In genomic region chr16:5997651-5998050, GRCm38 (mm10) we compare ENCODE assay signal across 19 mouse cellular contexts.
DNase-seq lines count a peak whose midpoint lies in the region; ATAC-seq and TF ChIP-seq lines count a peak whose summit lies in the region.
"Had no signal": no experiment of that assay in that cellular context is flagged by ENCODE, and none has a peak within 500 bp of the region (broad histone marks: within the 10 kb centered on the region; RNA-seq: fewer than 3 reads in every experiment).

No protein-coding gene starts in this region.

- no peak overlapping the region for H3K4me2 ChIP-seq in midbrain, postnatal 0 days (ENCODE audit: low read depth, low read length, poor library complexity, severe bottlenecking)
- H3K4me2 ChIP-seq: embryonic facial prominence, embryonic 15.5 days; heart, embryonic 12.5 days; hindbrain, embryonic 12.5 days had no signal

- no peak overlapping the region for H3K9ac ChIP-seq in midbrain, postnatal 0 days (replicated peaks; ENCODE audit: low read length, poor library complexity, severe bottlenecking)
- H3K9ac ChIP-seq: embryonic facial prominence, embryonic 15.5 days; heart, embryonic 12.5 days; hindbrain, embryonic 12.5 days had no signal

- no peak overlapping the region for H3K4me3 ChIP-seq in layer of hippocampus, adult 2 months
- H3K4me3 ChIP-seq in midbrain, postnatal 0 days (ENCODE audit: low read depth, low read length): no peak overlapping the region
- H3K4me3 ChIP-seq: embryonic facial prominence, embryonic 15.5 days; erythroblast, embryonic 14.5 days; forebrain, embryonic 10.5 days; gastrocnemius, adult 2 months; heart, embryonic 12.5 days; hindbrain, embryonic 12.5 days had no signal

- WGBS in midbrain, postnatal 0 days: 85% methylated on average over 4 of the region's 4 CpGs

- peak overlapping the region; percentile 69 for H3K27ac ChIP-seq in layer of hippocampus, adult 2 months
- no peak overlapping the region for H3K27ac ChIP-seq in midbrain, postnatal 0 days (ENCODE audit: low read depth, low read length)
- H3K27ac ChIP-seq: embryonic facial prominence, embryonic 15.5 days; forebrain, embryonic 10.5 days; gastrocnemius, adult 2 months; hindbrain, embryonic 12.5 days had no signal

- TF ChIP-seq CTCF in layer of hippocampus, adult 2 months (conservative IDR thresholded peaks at IDR 0.05): no peak
- TF ChIP-seq CTCF in midbrain, postnatal 0 days (IDR thresholded peaks at IDR 0.05): no peak

- H3K4me1 ChIP-seq in midbrain, postnatal 0 days (ENCODE audit: insufficient read depth, low read length): no peaks in the 10 kb centered on the region; the same call in 1 of the 2 replicates
- H3K4me1 ChIP-seq: embryonic facial prominence, embryonic 15.5 days; heart, embryonic 12.5 days had no signal

- H3K9me3 ChIP-seq in midbrain, postnatal 0 days (ENCODE audit: low read length): no peaks in the 10 kb centered on the region
- H3K9me3 ChIP-seq: embryonic facial prominence, embryonic 15.5 days; forebrain, embryonic 10.5 days; heart, embryonic 12.5 days; hindbrain, embryonic 12.5 days had no signal

- no peaks in the 10 kb centered on the region for H3K36me3 ChIP-seq in midbrain, postnatal 0 days (ENCODE audit: insufficient read depth, low read length)
- H3K36me3 ChIP-seq: embryonic facial prominence, embryonic 15.5 days; forebrain, embryonic 10.5 days; heart, embryonic 12.5 days; hindbrain, embryonic 12.5 days had no signal

- ATAC-seq in midbrain, postnatal 0 days (ENCODE audit: low FRiP score): no peak
- ATAC-seq: forebrain, embryonic 14.5 days had no signal

- peak; percentile 10 to 17 for DNase-seq in cerebellum, postnatal 10 days
- DNase-seq in cerebellum, adult 11-12 months: no peak
- DNase-seq in layer of hippocampus, adult 2 months (ENCODE audit: low spot score in 2 of 2): no peak
- no peak for DNase-seq in layer of hippocampus, adult 8-10 months (ENCODE audit: low spot score in 2 of 2)
- peak; percentile 18 for DNase-seq in kidney, postnatal 10 days
- no peak for DNase-seq in midbrain, postnatal 0 days (ENCODE audit: low spot score)
- no peak for DNase-seq in thymus, postnatal 10 days (ENCODE audit: low spot score in 2 of 2)
- DNase-seq: adrenal gland, adult 2 months; adrenal gland, postnatal 25 days; embryo, embryonic 11 days; gastrocnemius, adult 2 months; gastrocnemius, postnatal 25 days; heart, postnatal 36 days had no signal

- H3K27me3 ChIP-seq in midbrain, postnatal 0 days (ENCODE audit: insufficient read depth, low read length): no peaks in the 10 kb centered on the region
- H3K27me3 ChIP-seq: embryonic facial prominence, embryonic 15.5 days; heart, embryonic 12.5 days had no signal

Comparison
In these comparisons a context has a peak if more than half of its experiments do, and no peak if none do; other contexts are left out.
1. DNase-seq: peak in cerebellum, postnatal 10 days (2 of 2) and kidney, postnatal 10 days (single experiment); none in cerebellum, adult 11-12 months (single experiment), layer of hippocampus, adult 2 months (0 of 2), layer of hippocampus, adult 8-10 months (0 of 2), midbrain, postnatal 0 days (single experiment) and thymus, postnatal 10 days (0 of 2).